11 mouse cellular contexts compared by ENCODE assay signal in the genomic region with DNA sequence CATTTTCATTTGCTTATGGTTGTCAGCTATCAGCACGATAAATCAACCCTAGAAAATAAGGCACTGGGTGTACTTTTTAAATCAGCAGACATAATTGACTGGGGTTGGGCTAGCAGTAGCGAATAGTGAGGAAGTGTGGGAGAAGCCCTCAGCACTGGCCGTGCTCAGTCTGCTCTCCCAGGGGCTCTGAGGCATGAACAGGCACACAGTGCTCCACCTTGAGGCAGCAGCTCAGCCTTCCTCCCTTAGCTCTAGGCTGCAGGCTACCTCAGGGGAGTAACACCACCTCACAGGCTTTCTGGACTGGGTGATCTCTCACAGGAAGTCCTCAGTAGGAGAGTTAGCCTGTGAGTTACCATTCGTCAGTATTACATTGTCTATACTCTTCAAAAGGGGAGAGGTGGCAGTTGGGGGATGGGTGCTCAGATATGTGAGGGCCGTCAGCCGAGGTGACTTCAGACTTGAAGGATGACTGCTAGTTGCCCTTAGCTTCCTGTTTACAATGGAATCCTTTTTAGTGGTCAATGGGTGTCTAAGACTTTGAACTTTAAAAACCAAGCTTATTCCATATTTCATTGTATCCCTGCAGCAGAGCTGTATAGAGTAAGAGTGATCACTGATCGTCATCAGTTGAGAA.
A peak's percentile ranks its signal among the peaks of the same experiment; 100 is the strongest.
DNase-seq lines count a peak whose midpoint lies in the region; ATAC-seq and TF ChIP-seq lines count a peak whose summit lies in the region.
"Had no signal": no experiment of that assay in that cellular context is flagged by ENCODE, and none has a peak within 500 bp of the region (broad histone marks: within the 10 kb centered on the region; RNA-seq: fewer than 3 reads in every experiment).

No protein-coding gene starts in this region.

- peak; percentile 49; the same call in 1 of the 2 replicates for ATAC-seq in hindbrain, embryonic 13.5 days (ENCODE audit: low FRiP score)
- no peak for ATAC-seq in hindbrain, embryonic 12.5 days (ENCODE audit: low FRiP score)
- ATAC-seq in midbrain, embryonic 16.5 days, result 0 out of 2 replicates have a peak, but pooled peaks have one; percentile 45
- ATAC-seq in midbrain, postnatal 0 days (ENCODE audit: low FRiP score), result no peak
- 0 out of 2 replicates have a peak, but pooled peaks have one; percentile 25 for ATAC-seq in granulocyte monocyte progenitor cell, adult 5-6 weeks (replicated peaks; ENCODE audit: poor library complexity, severe bottlenecking)

- DNase-seq in midbrain, postnatal 0 days (ENCODE audit: low spot score), result no peak
- peak; percentile 38 for DNase-seq in thymus, postnatal 14 days
- DNase-seq in adrenal gland, postnatal 4 days (ENCODE audit: low spot score in 2 of 2), result no peak
- DNase-seq in spleen, postnatal 14 days (ENCODE audit: low spot score in 2 of 2), result no peak
- DNase-seq: cerebellum, adult 18-20 months; gastrocnemius, postnatal 14 days had no signal

- H3K36me3 ChIP-seq in hindbrain, embryonic 13.5 days, result no peaks in the 10 kb centered on the region
- H3K36me3 ChIP-seq in hindbrain, embryonic 12.5 days, result 0 out of 2 replicates have a peak, but pooled peaks cover 4% of the 10 kb centered on the region
- H3K36me3 ChIP-seq in midbrain, embryonic 16.5 days (ENCODE audit: control insufficient read depth, insufficient read depth, low read length), result no peaks in the 10 kb centered on the region
- H3K36me3 ChIP-seq in midbrain, postnatal 0 days (ENCODE audit: insufficient read depth, low read length), result no peaks in the 10 kb centered on the region

- no peaks in the 10 kb centered on the region for H3K27me3 ChIP-seq in hindbrain, embryonic 13.5 days
- H3K27me3 ChIP-seq in hindbrain, embryonic 12.5 days, result no peaks in the 10 kb centered on the region
- no peaks in the 10 kb centered on the region for H3K27me3 ChIP-seq in midbrain, embryonic 16.5 days (ENCODE audit: control insufficient read depth, insufficient read depth, low read depth, low read length)
- no peaks in the 10 kb centered on the region for H3K27me3 ChIP-seq in midbrain, postnatal 0 days (ENCODE audit: insufficient read depth, low read length)
- H3K27me3 ChIP-seq: megakaryocyte, embryonic 14.5 days had no signal

- no peak for TF ChIP-seq CTCF in midbrain, postnatal 0 days (IDR thresholded peaks at IDR 0.05)

- no peak overlapping the region for H3K4me3 ChIP-seq in hindbrain, embryonic 13.5 days
- H3K4me3 ChIP-seq in hindbrain, embryonic 12.5 days, result no peak overlapping the region
- no peak overlapping the region for H3K4me3 ChIP-seq in midbrain, embryonic 16.5 days (ENCODE audit: low read depth, low read length)
- H3K4me3 ChIP-seq in midbrain, postnatal 0 days (ENCODE audit: low read depth, low read length), result no peak overlapping the region
- H3K4me3 ChIP-seq: megakaryocyte, embryonic 14.5 days had no signal

- no peak overlapping the region for H3K4me2 ChIP-seq in hindbrain, embryonic 13.5 days
- no peak overlapping the region for H3K4me2 ChIP-seq in hindbrain, embryonic 12.5 days (replicated peaks)
- no peak overlapping the region for H3K4me2 ChIP-seq in midbrain, embryonic 16.5 days (ENCODE audit: low read length)
- H3K4me2 ChIP-seq in midbrain, postnatal 0 days (ENCODE audit: low read depth, low read length, poor library complexity, severe bottlenecking), result no peak overlapping the region

- no peak overlapping the region for H3K27ac ChIP-seq in hindbrain, embryonic 13.5 days
- H3K27ac ChIP-seq in hindbrain, embryonic 12.5 days, result no peak overlapping the region
- no peak overlapping the region for H3K27ac ChIP-seq in midbrain, embryonic 16.5 days (ENCODE audit: low read length)
- no peak overlapping the region for H3K27ac ChIP-seq in midbrain, postnatal 0 days (ENCODE audit: low read depth, low read length)

- H3K4me1 ChIP-seq in hindbrain, embryonic 13.5 days (replicated peaks), result peaks cover 18% of the 10 kb centered on the region
- peaks cover 14% of the 10 kb centered on the region for H3K4me1 ChIP-seq in hindbrain, embryonic 12.5 days
- H3K4me1 ChIP-seq in midbrain, embryonic 16.5 days (ENCODE audit: control insufficient read depth, insufficient read depth, low read length), result no peaks in the 10 kb centered on the region
- H3K4me1 ChIP-seq in midbrain, postnatal 0 days (ENCODE audit: insufficient read depth, low read length), result no peaks in the 10 kb centered on the region
- H3K4me1 ChIP-seq: megakaryocyte, embryonic 14.5 days had no signal

- H3K9ac ChIP-seq in hindbrain, embryonic 13.5 days, result no peak overlapping the region
- no peak overlapping the region for H3K9ac ChIP-seq in hindbrain, embryonic 12.5 days
- no peak overlapping the region for H3K9ac ChIP-seq in midbrain, embryonic 16.5 days (ENCODE audit: low read depth, low read length)
- no peak overlapping the region for H3K9ac ChIP-seq in midbrain, postnatal 0 days (replicated peaks; ENCODE audit: low read length, poor library complexity, severe bottlenecking)

- no peaks in the 10 kb centered on the region for H3K9me3 ChIP-seq in hindbrain, embryonic 13.5 days
- H3K9me3 ChIP-seq in hindbrain, embryonic 12.5 days (replicated peaks), result no peaks in the 10 kb centered on the region
- H3K9me3 ChIP-seq in midbrain, embryonic 16.5 days (replicated peaks; ENCODE audit: control insufficient read depth, low read length, poor library complexity, severe bottlenecking), result no peaks in the 10 kb centered on the region
- no peaks in the 10 kb centered on the region for H3K9me3 ChIP-seq in midbrain, postnatal 0 days (ENCODE audit: low read length)

- WGBS in hindbrain, embryonic 13.5 days, result 66% methylated on average over 7 of the region's 7 CpGs
- whole genome bisulfite sequencing in hindbrain, embryonic 12.5 days, result 72% methylated on average over 7 of the region's 7 CpGs
- WGBS in midbrain, embryonic 16.5 days, result 81% methylated on average over 7 of the region's 7 CpGs
- 78% methylated on average over 7 of the region's 7 CpGs for WGBS in midbrain, postnatal 0 days

Comparison
In these comparisons a context has a peak if more than half of its experiments do, and no peak if none do; other contexts are left out.
1. ATAC-seq: peak in hindbrain, embryonic 13.5 days (single experiment), midbrain, embryonic 16.5 days (single experiment) and granulocyte monocyte progenitor cell, adult 5-6 weeks (single experiment); none in hindbrain, embryonic 12.5 days (single experiment) and midbrain, postnatal 0 days (single experiment).